Mouse (Mus musculus) ES-E14 (cell line): ENCODE results near the gene Actl11.

Experiments used
- MAFK ChIP-seq: IDR thresholded peaks from 2 replicates; pipeline ENCODE4 v1.6.1; 2014; ENCODE audit warnings: mild to moderate bottlenecking, low read depth, low read length, inconsistent platforms; ENCODE audit not compliant: insufficient read depth
- ZNF384 ChIP-seq: IDR thresholded peaks from 2 replicates; pipeline ENCODE4 v1.6.1; 2012; ENCODE audit warnings: low read depth, low read length, inconsistent platforms

- TF ChIP-seq MAFK (no peak), ZNF384 (no peak)
These were observed 40.3 kb downstream of the Actl11 start for GRCm38 (mm10) chr9:107968531-107968930.
